Mouse (Mus musculus) thymus, adult 2 months (tissue): ENCODE measurements around the gene Ecpas. TPM values are rescaled to one million over a fixed set of nuclear protein-coding genes. Genes with fewer than 3 reads are reported as not detected.

Source experiments
- DNase-seq: peaks from one replicate; pipeline ENCODE4 v3.0.0; 2021
- H3K27ac ChIP-seq: fragments of 200-500 bp; 2 replicates; pipeline ENCODE4 v1.5.1; 2012; ENCODE audit warnings: low read length, control low read depth; ENCODE audit not compliant: control insufficient read depth, insufficient read depth
- H3K27me3 ChIP-seq: fragments of 200-500 bp; 2 replicates; pipeline ENCODE4 v1.6.1; 2012; ENCODE audit warnings: mild to moderate bottlenecking, low read length, moderate library complexity, mixed read lengths; ENCODE audit not compliant: control insufficient read depth, insufficient read depth
- H3K36me3 ChIP-seq: fragments of 200-500 bp; 2 replicates; pipeline ENCODE4 v1.6.1; 2012; ENCODE audit warnings: mild to moderate bottlenecking, low read length, moderate library complexity; ENCODE audit not compliant: control insufficient read depth, insufficient read depth
- H3K4me1 ChIP-seq: fragments of 200-500 bp; replicated peaks from 2 replicates; pipeline ENCODE4 v1.6.1; 2012; ENCODE audit warnings: low read length; ENCODE audit not compliant: control insufficient read depth, insufficient read depth
- H3K4me3 ChIP-seq: fragments of 200-500 bp; 2 replicates; pipeline ENCODE4 v1.5.1; 2012; ENCODE audit warnings: mild to moderate bottlenecking, low read length, control low read depth, moderate library complexity; ENCODE audit not compliant: control insufficient read depth, insufficient read depth
- CTCF ChIP-seq: fragments of 200-500 bp; IDR thresholded peaks from 2 replicates; pipeline ENCODE4 v1.5.1; 2012; ENCODE audit warnings: mild to moderate bottlenecking, control low read depth, low read length, moderate library complexity, borderline replicate concordance; ENCODE audit not compliant: control insufficient read depth, poor library complexity, insufficient read depth; ENCODE audit errors: extremely low read depth
- POLR2A ChIP-seq: fragments of 200-500 bp; IDR thresholded peaks from 2 replicates; pipeline ENCODE4 v1.6.1; 2012; ENCODE audit warnings: mild to moderate bottlenecking, low read length, control low read depth, moderate library complexity; ENCODE audit not compliant: control insufficient read depth, poor library complexity, insufficient read depth; ENCODE audit errors: extremely low read depth
- WGBS: fragments of 180-500 bp; shearing (Covaris S2); methylation state at CpG from one replicate; pipeline ENCODE4 v1.1.7; 2018; 5-methylcytosine and 5-hydroxymethylcytosine counted together
- polyA plus RNA-seq: library from polyadenylated mRNA; depleted of rRNA; stranded (reverse); fragments of >200 nt; gene quantifications from 2 replicates; pipeline ENCODE4 v1.2.3, GENCODE M21; 2012

The Ecpas gene
- polyA plus RNA-seq, 1 experiment = 30.6 TPM

GRCm38 (mm10) chr4:58911069-58911830 lies 1.3 kb downstream of the Ecpas start:
- Histone ChIP-seq H3K36me3 (no peaks in the 10 kb centered on the region), H3K4me3 (peak overlapping the region; percentile 97), H3K27ac (no peak overlapping the region), H3K4me1 (peaks cover 5% of the 10 kb centered on the region), H3K27me3 (no peaks in the 10 kb centered on the region)
- DNase-seq = peak; percentile 64
- WGBS = under 1% methylated on average over 52 of the region's 56 CpGs
- TF ChIP-seq POLR2A = no peak

GRCm38 (mm10) chr4:58910175-58911068 lies 2.1 kb downstream of the Ecpas start:
- Histone ChIP-seq H3K4me3 (peak overlapping the region; percentile 97), H3K4me1 (peaks cover 5% of the 10 kb centered on the region), H3K27me3 (no peaks in the 10 kb centered on the region), H3K27ac (no peak overlapping the region), H3K36me3 (no peaks in the 10 kb centered on the region)
- DNase-seq = no peak
- 52% methylated on average over 16 of the region's 16 CpGs for WGBS
- TF ChIP-seq POLR2A (no peak), CTCF (no peak)

GRCm38 (mm10) chr4:58907453-58907852 lies 5.1 kb downstream of the Ecpas start:
- Histone ChIP-seq H3K27ac (no peak overlapping the region), H3K4me3 (no peak overlapping the region), H3K4me1 (peaks cover 5% of the 10 kb centered on the region), H3K36me3 (no peaks in the 10 kb centered on the region), H3K27me3 (no peaks in the 10 kb centered on the region)
- no peak for DNase-seq
- TF ChIP-seq POLR2A (no peak), CTCF (no peak)
- 40% methylated on average over 1 of the region's 1 CpGs for WGBS

GRCm38 (mm10) chr4:58898318-58898717 lies 14.2 kb downstream of the Ecpas start:
- Histone ChIP-seq H3K27ac (no peak overlapping the region), H3K4me1 (no peaks in the 10 kb centered on the region), H3K36me3 (no peaks in the 10 kb centered on the region), H3K4me3 (no peak overlapping the region), H3K27me3 (no peaks in the 10 kb centered on the region)
- TF ChIP-seq POLR2A = no peak
- no peak for TF ChIP-seq CTCF
- DNase-seq = no peak

- 95% methylated on average over 4 of the region's 4 CpGs for WGBS
- TF ChIP-seq CTCF (no peak), POLR2A (no peak)
- Histone ChIP-seq H3K27me3 (no peaks in the 10 kb centered on the region), H3K4me1 (no peaks in the 10 kb centered on the region), H3K4me3 (no peak overlapping the region), H3K36me3 (no peaks in the 10 kb centered on the region), H3K27ac (no peak overlapping the region)
- DNase-seq = no peak
Observed at GRCm38 (mm10) chr4:58897436-58897835, 15.1 kb downstream of the Ecpas start.

GRCm38 (mm10) chr4:58894399-58894798 lies 18.1 kb downstream of the Ecpas start:
- Histone ChIP-seq H3K36me3 (no peaks in the 10 kb centered on the region), H3K4me3 (no peak overlapping the region), H3K27ac (no peak overlapping the region), H3K4me1 (no peaks in the 10 kb centered on the region), H3K27me3 (no peaks in the 10 kb centered on the region)
- DNase-seq = no peak
- 92% methylated on average over 7 of the region's 7 CpGs for WGBS
- TF ChIP-seq CTCF (no peak), POLR2A (no peak)
